Mouse (Mus musculus) stomach, postnatal 0 days (tissue): ENCODE measurements around the gene 1700030K09Rik. TPM values are rescaled to one million over a fixed set of nuclear protein-coding genes. Genes with fewer than 3 reads are reported as not detected.

Experiments used
- ATAC-seq: fragments of 200-750 bp; cut with Nextera tagmentation; 2 replicates; pipeline ENCODE4 v1.8.0; 2017; ENCODE audit not compliant: low FRiP score, low TSS enrichment
- DNase-seq: peaks from one replicate; pipeline ENCODE4 v3.0.0-alpha.2; 2016; ENCODE audit warnings: low spot score
- H3K27ac ChIP-seq: fragments of 300-500 bp; sonication (generic); replicated peaks from 2 replicates; pipeline ENCODE4 v1.5.1; 2014; ENCODE audit warnings: mild to moderate bottlenecking, control low read depth
- H3K27me3 ChIP-seq: fragments of 300-500 bp; sonication (generic); 2 replicates; pipeline ENCODE4 v1.6.1; 2014; ENCODE audit warnings: low read length; ENCODE audit not compliant: control insufficient read depth, insufficient read depth
- H3K36me3 ChIP-seq: fragments of 300-500 bp; sonication (generic); 2 replicates; pipeline ENCODE4 v1.6.1; 2014; ENCODE audit warnings: low read length, mixed read lengths; ENCODE audit not compliant: control insufficient read depth, insufficient read depth
- H3K4me1 ChIP-seq: fragments of 300-500 bp; sonication (generic); replicated peaks from 2 replicates; pipeline ENCODE4 v1.6.1; 2014; ENCODE audit warnings: antibody characterized with exemption; ENCODE audit not compliant: control insufficient read depth, insufficient read depth
- H3K4me2 ChIP-seq: fragments of 300-500 bp; sonication (generic); replicated peaks from 2 replicates; pipeline ENCODE4 v1.6.1; 2014; ENCODE audit warnings: low read depth, mild to moderate bottlenecking, control low read depth, moderate library complexity
- H3K4me3 ChIP-seq: fragments of 300-500 bp; sonication (generic); 2 replicates; pipeline ENCODE4 v1.5.1; 2014; ENCODE audit warnings: low read depth, low read length, control low read depth
- H3K9ac ChIP-seq: fragments of 300-500 bp; sonication (generic); 2 replicates; pipeline ENCODE4 v1.6.1; 2014; ENCODE audit warnings: mild to moderate bottlenecking, low read length, control low read depth, mixed read lengths
- H3K9me3 ChIP-seq: fragments of 300-500 bp; sonication (generic); 2 replicates; pipeline ENCODE4 v1.6.1; 2016; ENCODE audit warnings: low read length; ENCODE audit not compliant: control insufficient read depth
- CTCF ChIP-seq: IDR thresholded peaks from 2 replicates; pipeline ENCODE4 v1.5.1; 2016; ENCODE audit warnings: antibody characterized with exemption, low read depth, mild to moderate bottlenecking, moderate library complexity
- EP300 ChIP-seq: optimal IDR thresholded peaks from 2 replicates; pipeline ENCODE3; 2016; ENCODE audit warnings: antibody characterized with exemption
- WGBS: fragments of 180-500 bp; shearing (Covaris S2); extraction: QIAGEN DNeasy Blood & Tissue Kit; methylation state at CpG from one replicate; pipeline ENCODE4 v1.1.7; 2014; 5-methylcytosine and 5-hydroxymethylcytosine counted together
- polyA plus RNA-seq: library from polyadenylated mRNA; unstranded; fragments of >200 nt; fragmentation: Nextera tagmentation; extraction: Ambion mirVana; gene quantifications from 2 replicates; pipeline ENCODE4 v1.2.1, GENCODE M21; 2015

Gene 1700030K09Rik
- polyA plus RNA-seq, 1 experiment from 2014 or later: 4.2 TPM

GRCm38 (mm10) chr8:72453904-72454303 lies 10.2 kb downstream of the 1700030K09Rik start:
- no peaks in the 10 kb centered on the region for H3K4me1 ChIP-seq

GRCm38 (mm10) chr8:72455317-72455716 lies 11.6 kb downstream of the 1700030K09Rik start:
- H3K36me3 ChIP-seq: peaks cover 11% of the 10 kb centered on the region
- DNase-seq: no peak
- 70% methylated on average over 4 of the region's 4 CpGs for WGBS
- H3K4me1 ChIP-seq: no peaks in the 10 kb centered on the region
- H3K27ac ChIP-seq: no peak overlapping the region
- no peak overlapping the region for H3K9ac ChIP-seq
- no peak overlapping the region for H3K4me3 ChIP-seq
- no peaks in the 10 kb centered on the region for H3K27me3 ChIP-seq
- no peak for ATAC-seq
- no peak for TF ChIP-seq EP300
- TF ChIP-seq CTCF: no peak
- no peak overlapping the region for H3K4me2 ChIP-seq
- H3K9me3 ChIP-seq: no peaks in the 10 kb centered on the region

More at GRCm38 (mm10) chr8:72453904-72454303, 10.2 kb downstream of the 1700030K09Rik start:
- peaks cover 14% of the 10 kb centered on the region; the same call in 1 of the 2 replicates for H3K36me3 ChIP-seq
- no peak overlapping the region for H3K4me3 ChIP-seq
- no peak for DNase-seq
- no peaks in the 10 kb centered on the region for H3K9me3 ChIP-seq
- no peak for ATAC-seq
- TF ChIP-seq CTCF: 0 out of 2 replicates have a peak, but pooled peaks have one; percentile 18
- TF ChIP-seq EP300: no peak
- H3K9ac ChIP-seq: no peak overlapping the region
- 93% methylated on average over 2 of the region's 2 CpGs for WGBS
- no peak overlapping the region for H3K4me2 ChIP-seq
- H3K27me3 ChIP-seq: no peaks in the 10 kb centered on the region
- no peak overlapping the region for H3K27ac ChIP-seq

- H3K9ac ChIP-seq: no peak overlapping the region
- no peak overlapping the region for H3K4me3 ChIP-seq
- 90% methylated on average over 3 of the region's 3 CpGs for WGBS
- ATAC-seq (no peak), DNase-seq (no peak)
- no peak overlapping the region for H3K4me2 ChIP-seq
- TF ChIP-seq EP300 (no peak), CTCF (no peak)
- no peaks in the 10 kb centered on the region for H3K4me1 ChIP-seq
- H3K27me3 ChIP-seq: no peaks in the 10 kb centered on the region
- no peaks in the 10 kb centered on the region for H3K9me3 ChIP-seq
- H3K27ac ChIP-seq: no peak overlapping the region
- H3K36me3 ChIP-seq: peaks cover 27% of the 10 kb centered on the region
Measured at GRCm38 (mm10) chr8:72457806-72458205, 14.1 kb downstream of the 1700030K09Rik start.

GRCm38 (mm10) chr8:72458457-72458856 lies 14.8 kb downstream of the 1700030K09Rik start:
- DNase-seq (no peak), ATAC-seq (no peak)
- WGBS: 78% methylated on average over 6 of the region's 6 CpGs
- Histone ChIP-seq H3K4me3 (no peak overlapping the region), H3K4me2 (no peak overlapping the region), H3K27me3 (no peaks in the 10 kb centered on the region), H3K4me1 (no peaks in the 10 kb centered on the region), H3K36me3 (peaks cover 33% of the 10 kb centered on the region), H3K9ac (no peak overlapping the region), H3K9me3 (no peaks in the 10 kb centered on the region), H3K27ac (no peak overlapping the region)
- TF ChIP-seq EP300 (no peak), CTCF (no peak)

- Histone ChIP-seq H3K9me3 (no peaks in the 10 kb centered on the region), H3K4me3 (no peak overlapping the region), H3K36me3 (peaks cover 39% of the 10 kb centered on the region), H3K4me2 (no peak overlapping the region), H3K9ac (no peak overlapping the region), H3K4me1 (no peaks in the 10 kb centered on the region), H3K27me3 (no peaks in the 10 kb centered on the region), H3K27ac (no peak overlapping the region)
- ATAC-seq (no peak), DNase-seq (no peak)
- no peak for TF ChIP-seq CTCF
- no peak for TF ChIP-seq EP300
- 92% methylated on average over 4 of the region's 4 CpGs for WGBS
Measured at GRCm38 (mm10) chr8:72459881-72460533, 16.3 kb downstream of the 1700030K09Rik start.

- Histone ChIP-seq H3K27me3 (no peaks in the 10 kb centered on the region), H3K9me3 (no peaks in the 10 kb centered on the region), H3K36me3 (peaks cover 74% of the 10 kb centered on the region), H3K9ac (no peak overlapping the region), H3K27ac (no peak overlapping the region), H3K4me1 (no peaks in the 10 kb centered on the region), H3K4me3 (no peak overlapping the region), H3K4me2 (no peak overlapping the region)
- TF ChIP-seq CTCF: no peak
- no peak for TF ChIP-seq EP300
- WGBS: 87% methylated on average over 10 of the region's 10 CpGs
- DNase-seq (no peak), ATAC-seq (no peak)
Measured at GRCm38 (mm10) chr8:72464211-72464610, 20.5 kb downstream of the 1700030K09Rik start.
